Mouse (Mus musculus) heart, postnatal 14 days (tissue): ENCODE measurements at regions not wholly inside any gene's neighbourhood (a gene's known extent, or its start where the extent isn't known, plus 50 kb on each side); places are given as distances from the start of the nearest gene placed in this dataset.
"Not testable (repeated sequence)": the region's sequence is repeated elsewhere in the genome, so short reads cannot be mapped to it uniquely, and the experiment has no call there.

Experiments
- DNase-seq, 2 experiments: peaks; one replicate each; pipeline ENCODE4 v3.0.0; 2021 to 2022
- intact Hi-C: fragments of 180-260 bp; cut with DNase I; formaldehyde crosslinking; loops from one replicate; pipeline ENCODE4 v1.15.1; 2025

GRCm38 (mm10) chr15:5991351-5992065 lies 308.1 kb upstream of the Dab2 start:
- no peak for DNase-seq
- intact Hi-C loops = no loop called here

- DNase-seq, intact Hi-C loops: not testable (repeated sequence)
These were observed 307.4 kb upstream of the Dab2 start for GRCm38 (mm10) chr15:5992146-5992545.

DNA sequence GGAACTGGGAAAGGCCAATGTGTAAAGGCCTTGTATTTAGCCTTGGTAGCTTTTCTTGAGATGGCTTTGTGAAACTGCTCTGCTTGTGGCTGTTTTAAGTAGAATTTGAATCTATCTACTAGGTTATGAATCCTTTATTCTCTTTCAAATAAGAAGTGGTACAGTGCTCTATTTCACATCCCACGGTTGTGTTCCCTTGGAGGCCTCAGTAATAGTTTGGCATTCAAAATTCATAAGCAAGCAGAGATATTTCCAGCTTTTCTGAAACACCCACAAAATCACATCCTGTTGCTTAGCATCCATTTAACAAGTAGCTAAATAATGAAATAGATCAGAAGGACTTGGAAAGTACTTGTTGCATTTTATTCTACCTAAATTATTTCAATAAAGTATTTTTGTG lies 298.8 kb upstream of the Dab2 start:
- no peak for DNase-seq
- intact Hi-C loops = no loop called here

DNA sequence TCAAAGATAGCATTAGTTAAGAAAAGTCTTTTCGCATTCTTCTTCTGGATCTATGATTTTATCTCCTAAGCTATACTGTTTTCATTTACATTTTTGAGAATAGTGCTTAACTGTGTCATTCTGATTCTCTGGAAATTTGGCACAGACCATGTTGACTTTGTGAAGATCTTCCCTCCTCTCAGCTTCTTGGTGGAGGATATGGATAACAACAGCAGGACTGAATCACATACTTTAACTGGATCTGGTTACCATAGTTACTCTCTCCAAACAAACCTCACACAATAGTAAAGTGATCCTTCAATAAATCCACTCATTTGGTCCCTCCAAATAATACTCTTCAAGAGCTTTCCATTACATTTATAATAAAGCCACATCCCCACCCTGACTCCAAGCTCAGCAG lies 298.2 kb upstream of the Dab2 start:
- no peak for DNase-seq
- intact Hi-C loops = no loop called here

- no peak for DNase-seq
- intact Hi-C loops = no loop called here
These were observed 284.6 kb upstream of the Dab2 start for GRCm38 (mm10) chr15:6014982-6015381.

- intact Hi-C loops = no loop called here
- no peak for DNase-seq
These were observed 282.9 kb upstream of the Dab2 start for GRCm38 (mm10) chr15:6016637-6017049.

- no peak for DNase-seq
- intact Hi-C loops = no loop called here
These were observed 274.0 kb upstream of the Dab2 start for GRCm38 (mm10) chr15:6025543-6025942.

DNA sequence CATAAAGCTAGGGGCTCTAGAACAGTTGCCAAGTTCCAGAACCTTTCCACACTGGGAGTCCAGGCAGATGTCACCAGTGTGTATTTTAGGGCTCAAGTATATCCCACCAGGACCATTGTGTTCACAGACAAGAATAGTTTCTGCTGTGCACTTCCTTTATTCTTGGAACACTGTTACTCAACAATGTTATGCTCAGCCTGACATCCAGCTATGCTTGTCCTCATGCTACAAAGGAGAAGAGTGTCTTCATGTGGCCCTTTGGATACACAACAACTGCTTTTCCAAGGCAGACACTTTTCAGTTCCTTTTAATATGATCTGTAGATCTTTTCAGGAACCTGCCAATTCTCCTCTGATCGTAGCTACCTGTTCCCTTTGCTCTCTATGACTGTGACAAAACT lies 270.4 kb upstream of the Dab2 start:
- intact Hi-C loops = no loop called here
- no peak for DNase-seq

DNA sequence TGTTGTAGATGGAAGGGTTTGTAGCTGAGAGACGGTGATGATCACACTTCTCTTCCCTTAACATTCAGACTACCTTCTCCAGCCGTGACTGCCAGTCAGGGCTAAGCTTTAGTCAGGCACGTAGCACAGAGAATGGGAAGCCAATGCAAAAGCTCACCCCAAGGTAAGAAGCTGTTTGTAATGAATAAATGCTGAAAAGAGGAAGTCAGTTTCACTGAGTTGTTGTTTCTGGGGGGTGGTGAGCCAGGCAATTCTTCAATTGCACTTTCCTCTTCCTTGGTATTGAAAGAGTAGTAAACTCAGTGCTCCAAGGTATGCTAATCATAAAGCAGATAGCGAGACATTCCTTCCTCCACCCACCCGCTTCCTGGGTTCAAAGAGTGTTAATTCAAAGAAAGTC lies 269.2 kb upstream of the Dab2 start:
- no peak for DNase-seq
- intact Hi-C loops = no loop called here

DNA sequence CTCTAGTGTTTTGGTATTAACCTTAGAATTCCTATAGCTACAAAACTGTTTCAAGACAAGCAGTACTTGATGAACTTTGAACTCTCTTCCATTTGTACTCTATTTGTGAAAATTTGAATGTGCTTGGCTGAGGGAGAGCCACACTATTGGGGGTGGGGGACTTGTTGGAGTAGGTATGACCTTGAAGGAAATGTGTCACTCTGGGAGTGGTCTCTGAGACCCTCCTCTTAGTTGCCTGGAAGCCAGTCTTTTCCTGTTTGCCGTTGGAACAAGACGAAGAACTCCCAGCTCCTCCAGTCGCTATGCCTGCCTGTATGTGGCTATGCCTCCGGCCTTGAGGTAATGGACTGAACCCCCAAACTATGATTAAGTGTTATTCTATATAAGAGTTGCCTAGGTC lies 265.4 kb upstream of the Dab2 start:
- DNase-seq = no peak

GRCm38 (mm10) chr15:6044511-6045256 lies 254.9 kb upstream of the Dab2 start:
- intact Hi-C loops = no loop called here
- DNase-seq = no peak

More for the DNA sequence above, 265.4 kb upstream of the Dab2 start:
- intact Hi-C loops = no loop called here

DNA sequence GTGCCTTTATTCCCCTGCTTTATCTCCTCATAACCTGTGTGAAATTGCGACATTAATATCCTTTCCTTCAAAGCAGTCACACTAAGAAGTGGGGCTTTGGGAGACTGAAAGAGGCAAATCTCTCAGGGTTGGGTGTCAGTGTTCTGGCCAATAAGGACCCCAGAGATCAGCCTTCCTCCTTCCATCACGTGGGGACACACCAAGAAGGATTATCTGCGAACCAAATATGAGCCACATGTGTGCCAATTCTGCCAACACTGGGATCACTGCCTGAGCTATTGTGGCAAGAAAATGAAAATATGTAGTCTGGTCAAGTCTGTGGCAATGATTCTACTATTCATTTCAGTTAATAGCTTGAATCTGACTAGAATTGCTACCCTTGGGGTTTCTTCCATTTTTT lies 243.9 kb upstream of the Dab2 start:
- no peak for DNase-seq
- intact Hi-C loops = no loop called here

- DNase-seq = peak; percentile 9 to 20
These were observed 242.5 kb upstream of the Dab2 start for GRCm38 (mm10) chr15:6056887-6057626.

GRCm38 (mm10) chr15:6059361-6059760 lies 240.2 kb upstream of the Dab2 start:
- intact Hi-C loops = no loop called here
- DNase-seq = no peak

More at GRCm38 (mm10) chr15:6056887-6057626, 242.5 kb upstream of the Dab2 start:
- intact Hi-C loops = no loop called here

DNA sequence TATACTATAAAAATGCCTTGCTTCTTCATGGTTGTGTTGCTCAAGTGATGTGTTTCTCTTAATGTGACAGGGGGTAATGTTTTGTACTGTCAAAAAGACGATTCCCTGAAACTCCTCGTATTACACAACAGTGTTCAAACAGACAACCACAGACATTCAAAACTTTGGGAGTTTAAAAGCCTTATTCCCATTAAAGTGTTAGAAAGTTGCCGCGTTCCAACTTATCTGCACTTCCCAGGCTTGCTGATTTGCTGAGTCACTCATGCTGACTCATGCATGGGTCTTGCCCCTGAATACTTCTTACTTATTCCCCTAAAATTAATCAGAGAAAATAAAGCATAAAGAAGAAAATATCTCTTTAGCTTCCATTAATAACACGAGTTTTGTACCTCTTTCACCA lies 239.8 kb upstream of the Dab2 start:
- intact Hi-C loops = no loop called here
- no peak for DNase-seq

DNA sequence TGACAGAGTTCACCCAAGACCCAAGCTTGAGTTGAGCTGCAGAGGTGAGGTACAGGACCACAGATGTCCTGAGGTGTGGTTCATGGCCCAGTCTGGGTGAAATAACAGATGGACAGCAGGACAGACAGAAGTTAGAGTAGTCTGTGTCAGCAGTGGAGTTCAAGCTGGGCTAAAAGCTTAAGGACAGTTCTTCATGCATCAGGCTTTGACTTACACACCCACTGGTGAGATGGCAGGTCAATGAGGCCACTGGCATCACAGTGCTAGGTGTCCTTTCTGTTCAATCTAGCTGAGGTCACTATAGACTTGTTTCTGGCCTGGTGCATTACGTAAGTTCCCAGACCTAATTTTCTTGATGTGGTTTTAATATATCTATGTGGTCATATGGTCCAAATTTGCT lies 238.9 kb upstream of the Dab2 start:
- no peak for DNase-seq
- intact Hi-C loops = no loop called here

- intact Hi-C loops = no loop called here
- no peak for DNase-seq
These were observed 234.5 kb upstream of the Dab2 start for GRCm38 (mm10) chr15:6065100-6065499.

- DNase-seq = no peak
- intact Hi-C loops = no loop called here
These were observed 232.2 kb upstream of the Dab2 start for GRCm38 (mm10) chr15:6067380-6067779.

GRCm38 (mm10) chr15:6068371-6068770 lies 231.2 kb upstream of the Dab2 start:
- no peak for DNase-seq
- intact Hi-C loops = no loop called here

DNA sequence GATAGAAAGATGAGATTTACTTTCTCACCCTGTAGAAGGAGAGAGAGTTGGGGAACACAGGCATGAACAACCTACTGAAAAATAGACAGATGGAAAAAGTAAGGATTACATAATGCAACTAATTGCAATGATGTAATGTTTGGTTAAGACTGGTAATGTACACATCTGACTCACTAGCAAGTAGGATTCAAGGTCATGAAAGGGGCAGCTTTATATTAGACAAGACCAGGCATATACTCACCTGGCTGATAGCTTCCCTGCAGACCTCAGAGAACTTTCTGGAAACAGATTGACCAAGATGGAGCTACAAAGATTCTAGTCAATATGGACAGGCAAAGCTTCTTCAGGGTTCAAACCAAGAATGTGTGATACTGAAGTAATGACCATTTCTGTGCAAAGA lies 227.7 kb upstream of the Dab2 start:
- intact Hi-C loops = loop anchor here (10.0 kb wide), 1 partner anchor 133 kb away; no protein-coding TSS in a partner anchor
- DNase-seq = no peak

- intact Hi-C loops = loop anchor here (10.0 kb wide), 1 partner anchor 132 kb away; no protein-coding TSS in a partner anchor
- DNase-seq = no peak
These were observed 226.7 kb upstream of the Dab2 start for GRCm38 (mm10) chr15:6072920-6073319.
